Mouse (Mus musculus) bone marrow, adult 2 months (tissue): Measurements from ENCODE around the gene Ryr1.

Source experiments
- CTCF ChIP-seq: fragments of 200-500 bp; IDR thresholded peaks from 2 replicates; pipeline ENCODE4 v1.5.1; 2011; ENCODE audit warnings: low read length, control low read depth; ENCODE audit not compliant: control insufficient read depth, insufficient read depth
- POLR2A ChIP-seq: fragments of 200-500 bp; IDR thresholded peaks from 2 replicates; pipeline ENCODE4 v1.6.1; 2011; ENCODE audit warnings: low read depth, mild to moderate bottlenecking, control low read depth, low read length, borderline replicate concordance; ENCODE audit not compliant: control insufficient read depth

DNA sequence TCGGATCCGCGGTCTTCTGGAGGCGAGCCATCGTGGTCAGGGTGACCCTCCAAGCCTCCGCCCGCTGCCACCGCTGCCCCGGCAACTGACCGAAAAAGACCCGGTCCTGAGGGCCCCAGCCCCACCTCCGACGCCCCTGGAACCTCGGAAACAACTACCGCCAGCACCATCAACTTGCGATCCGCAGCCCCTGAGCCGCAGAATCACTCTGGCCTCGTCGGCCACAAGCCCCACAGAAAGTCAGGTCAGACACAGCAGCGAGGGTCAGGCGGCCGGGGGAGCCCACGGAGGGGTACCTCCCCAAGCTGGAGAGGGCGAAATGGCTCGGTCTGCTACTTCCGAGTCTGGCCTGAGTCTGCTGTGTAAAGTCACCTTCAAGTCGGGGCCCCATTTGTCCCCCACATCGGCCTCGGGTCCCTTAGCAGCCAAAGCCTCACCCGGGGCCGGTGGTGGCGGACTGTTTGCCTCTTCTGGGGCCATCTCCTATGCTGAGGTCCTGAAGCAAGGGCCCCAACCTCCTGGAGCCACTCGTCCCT is 46.7 kb upstream of the Ryr1 start:
- TF ChIP-seq POLR2A (peak; percentile 17; the same call in 1 of the 2 replicates), CTCF (no peak)
